Mouse (Mus musculus): ENCODE measurements around the gene Ina.
"Not testable (repeated sequence)": the region's sequence is repeated elsewhere in the genome, so short reads cannot be mapped to it uniquely, and the experiment has no call there.

Gene Ina

GRCm38 (mm10) chr19:47014447-47015381, at the start of gene Ina, which contains the start of gene Nt5c2:
TSS of gene Ina (plus strand) at chr19:47014698.
TSS of gene Nt5c2 (minus strand) at chr19:47015153.
- in situ Hi-C loops (cut with MboI, MseI): no loop called here

GRCm38 (mm10) chr19:46965496-46965895, 49.0 kb upstream of the Ina start:
- in situ Hi-C loops (cut with MboI, MseI): no loop called here

DNA sequence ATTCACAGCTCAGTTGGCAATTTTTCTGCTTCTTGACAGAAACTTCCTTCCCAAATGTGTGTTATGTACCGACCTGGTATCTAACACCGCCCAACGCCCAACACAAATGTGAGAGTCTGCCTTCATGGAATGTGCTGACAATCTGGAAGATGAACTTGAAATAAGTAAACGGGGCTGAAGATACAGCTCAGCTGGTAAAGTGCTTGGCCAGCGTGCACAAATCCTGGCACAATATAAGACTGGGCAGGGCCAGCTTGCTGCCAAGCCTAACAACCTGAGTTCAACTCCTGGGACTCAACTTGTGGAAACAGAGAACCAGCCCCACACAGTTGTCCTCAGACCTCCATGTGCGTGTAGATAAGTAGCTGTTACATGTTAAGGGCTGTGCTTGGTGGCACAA, 48.2 kb upstream of the Ina start:
- in situ Hi-C loops (cut with MboI, MseI): no loop called here

DNA sequence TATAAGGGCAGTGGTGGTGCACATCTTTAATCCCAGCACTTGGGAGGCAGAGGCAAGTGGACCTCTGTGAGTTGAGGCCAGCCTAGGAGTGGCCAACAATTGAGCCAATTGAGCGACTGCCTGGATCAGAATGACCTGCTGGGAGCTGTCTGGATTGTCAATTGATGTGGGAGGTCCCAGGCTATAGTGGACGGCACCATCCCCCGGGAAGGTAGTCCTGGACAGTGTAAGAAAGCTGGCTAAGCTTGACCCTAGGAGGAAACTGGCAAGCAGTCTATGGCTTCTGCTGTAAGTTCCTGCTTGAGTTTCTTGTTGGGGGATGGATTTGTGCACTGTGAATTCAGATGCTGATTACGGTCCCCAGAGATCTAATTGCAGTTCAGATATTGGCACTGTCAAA, 46.6 kb upstream of the Ina start:
- in situ Hi-C loops (cut with MboI, MseI): no loop called here

DNA sequence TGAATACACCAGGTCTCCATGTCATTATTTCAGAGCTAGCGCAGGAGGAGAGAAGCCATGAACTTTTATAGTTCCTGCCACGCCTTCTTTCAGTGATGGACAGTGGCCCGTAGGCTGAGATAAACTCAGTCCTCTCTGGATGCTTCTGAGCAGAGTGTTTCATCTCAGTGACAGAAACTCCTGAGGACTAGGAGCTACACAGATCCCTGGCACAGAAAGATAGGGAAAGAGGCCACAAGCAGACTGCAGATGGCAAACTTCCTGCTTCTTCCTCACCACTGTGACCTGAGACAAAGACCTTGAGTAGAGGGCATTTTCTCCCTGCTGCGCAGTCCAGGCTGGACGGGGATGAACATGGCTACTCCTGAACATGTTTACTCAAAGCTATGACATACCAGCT, 45.7 kb upstream of the Ina start:
- in situ Hi-C loops (cut with MboI, MseI): no loop called here

GRCm38 (mm10) chr19:46969286-46969985, 45.1 kb upstream of the Ina start:
- in situ Hi-C loops (cut with MboI, MseI): no loop called here

GRCm38 (mm10) chr19:46970121-46970729, 44.3 kb upstream of the Ina start:
- in situ Hi-C loops (cut with MboI, MseI): no loop called here

DNA sequence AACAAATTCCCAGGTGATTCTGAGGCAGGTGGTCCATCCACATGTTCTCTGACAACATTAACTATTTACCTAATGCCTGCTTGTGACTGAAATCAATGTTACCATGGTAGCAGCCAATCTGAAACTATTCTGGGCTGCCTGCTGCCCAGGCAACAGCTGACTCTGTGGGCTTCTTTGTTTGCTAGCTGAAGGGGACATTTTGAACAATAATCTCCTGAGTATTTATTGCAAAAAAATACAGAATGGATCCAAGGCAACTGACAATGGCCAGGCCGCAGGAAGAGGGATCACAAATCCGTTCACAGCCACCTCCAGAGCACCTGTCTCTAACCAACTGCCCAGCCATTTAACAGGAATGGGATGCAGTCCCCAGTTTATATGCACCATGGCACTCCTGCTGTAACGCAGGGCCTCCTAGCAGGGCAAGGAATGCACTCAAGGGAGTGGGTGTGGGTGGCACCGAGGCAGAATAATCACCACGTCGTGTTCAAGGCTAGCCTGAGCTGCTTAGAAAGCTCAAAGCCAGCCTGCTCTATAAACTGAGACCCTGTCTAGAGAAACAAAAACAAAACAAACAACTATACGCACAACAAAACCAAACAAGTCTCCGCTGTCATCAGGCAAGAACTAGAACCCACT, 43.3 kb upstream of the Ina start:
- in situ Hi-C loops (cut with MboI, MseI): no loop called here

DNA sequence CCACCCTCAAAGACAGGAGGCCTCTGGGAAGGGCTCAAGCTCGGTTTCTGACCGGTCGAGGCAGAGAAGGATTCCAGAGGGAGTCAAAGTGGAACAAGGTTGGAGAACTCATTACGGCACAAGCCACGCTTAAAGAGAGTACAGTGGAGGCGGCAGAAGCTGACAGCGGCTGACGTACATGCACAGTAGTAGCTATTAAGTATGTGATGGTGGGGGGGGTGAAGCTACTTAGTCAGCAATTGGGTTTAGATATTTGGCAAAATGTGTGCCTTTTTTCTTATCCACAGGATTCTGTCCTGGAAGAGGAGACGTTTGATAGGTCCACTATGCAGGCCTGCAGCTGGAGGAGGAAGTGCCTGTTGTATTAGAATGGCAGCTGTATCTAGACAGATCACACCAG, 42.8 kb upstream of the Ina start:
- in situ Hi-C loops (cut with MboI, MseI): no loop called here

DNA sequence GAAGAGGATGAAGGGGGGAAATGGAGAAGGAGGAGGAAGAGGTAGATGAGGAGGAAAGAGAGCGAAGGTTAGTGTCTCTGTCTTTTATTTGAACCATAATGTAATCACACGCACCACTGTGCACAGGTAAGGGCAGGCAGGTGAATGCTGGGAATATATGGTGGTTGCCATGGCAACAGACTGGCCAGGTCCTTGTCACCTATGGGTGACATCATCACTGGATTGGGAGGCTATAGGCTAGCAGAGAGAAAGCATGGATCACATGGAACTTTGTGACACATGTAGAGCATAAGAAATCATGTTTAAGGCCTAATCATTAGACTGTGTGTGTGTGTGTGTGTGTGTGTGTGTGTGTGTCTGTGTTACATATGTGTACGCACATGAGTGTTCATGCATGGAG, 42.3 kb upstream of the Ina start:
- in situ Hi-C loops (cut with MboI, MseI): no loop called here

- in situ Hi-C loops (cut with MboI, MseI): no loop called here
Measured at GRCm38 (mm10) chr19:46975565-46975964, 38.9 kb upstream of the Ina start.

DNA sequence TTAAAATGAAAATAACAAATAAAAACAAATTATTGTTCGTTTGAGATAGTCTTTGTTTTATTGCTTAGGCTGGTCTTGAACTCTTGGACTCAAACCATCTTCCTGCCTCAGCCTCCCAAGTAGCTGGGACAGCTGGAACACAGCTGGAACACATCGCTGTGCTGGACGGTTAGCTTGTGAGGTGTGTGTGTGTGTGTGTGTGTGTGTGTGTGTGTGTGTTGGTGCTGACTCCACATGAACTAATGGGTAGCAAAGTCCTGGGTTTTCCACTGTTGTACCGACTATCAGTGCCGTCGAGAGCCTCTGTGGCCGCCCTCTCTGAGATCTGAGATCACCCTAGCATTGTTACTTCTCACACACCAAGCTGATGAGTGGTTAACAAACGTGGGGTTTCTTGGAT, 38.5 kb upstream of the Ina start:
- in situ Hi-C loops (cut with MboI, MseI): no loop called here

DNA sequence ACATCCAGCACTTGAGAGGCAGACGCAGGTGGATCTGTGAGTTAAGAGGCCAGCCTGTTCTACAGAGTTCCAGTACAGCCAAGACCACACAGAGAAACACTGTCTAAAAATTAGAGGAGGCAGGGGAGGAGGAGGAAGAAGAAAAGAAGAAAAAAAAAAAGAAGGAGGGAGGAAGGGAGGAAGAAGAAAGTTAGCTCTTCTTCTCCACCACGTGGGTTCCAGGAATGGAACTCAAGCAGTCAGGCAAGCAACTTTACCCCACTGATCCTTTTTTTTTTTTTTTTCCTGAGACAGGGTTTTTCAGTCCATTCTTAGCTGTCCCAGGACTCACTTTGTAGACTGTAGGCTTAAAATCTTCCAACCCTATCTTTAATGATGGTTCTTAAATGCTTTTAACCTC, 37.8 kb upstream of the Ina start:
- in situ Hi-C loops (cut with MboI, MseI): no loop called here

DNA sequence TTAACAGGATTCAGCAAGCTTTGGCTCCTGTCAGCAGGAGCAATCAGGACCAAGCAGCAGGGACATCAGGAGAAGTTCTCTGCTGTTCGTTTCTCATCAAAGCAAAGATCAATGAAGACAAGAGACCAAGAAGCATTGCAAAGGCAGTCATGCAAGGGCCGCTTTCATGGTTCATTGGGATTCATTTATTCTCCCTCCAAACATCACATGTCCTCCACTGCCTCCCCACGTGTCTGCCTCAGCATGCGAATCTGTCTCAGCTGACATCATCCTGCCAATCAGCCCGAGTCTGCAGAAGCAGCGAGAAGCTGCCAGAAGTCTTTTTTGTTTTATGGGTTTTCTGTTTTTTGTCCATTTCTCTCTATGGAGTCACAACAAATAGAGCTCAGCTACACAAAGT, 37.0 kb upstream of the Ina start:
- in situ Hi-C loops (cut with MboI, MseI): no loop called here

GRCm38 (mm10) chr19:46978069-46978468, 36.4 kb upstream of the Ina start:
- in situ Hi-C loops (cut with MboI, MseI): not testable (repeated sequence)

GRCm38 (mm10) chr19:46978920-46979780, 35.3 kb upstream of the Ina start:
- in situ Hi-C loops (cut with MboI, MseI): no loop called here

DNA sequence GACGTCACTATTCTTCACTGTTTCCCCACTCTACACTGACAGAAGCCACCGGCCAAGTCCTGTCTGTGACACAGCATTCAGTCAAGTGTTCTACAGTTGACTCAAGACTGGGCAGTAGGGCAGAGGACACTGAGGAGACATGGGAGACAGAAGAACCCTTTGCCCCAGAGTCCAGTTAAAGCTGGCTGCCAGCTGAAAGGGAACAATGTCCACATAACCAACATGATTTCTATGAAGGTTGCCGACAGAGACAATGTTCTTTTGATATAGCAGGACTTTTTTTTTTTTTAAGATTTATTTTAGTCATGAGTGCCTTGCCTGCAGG, 34.8 kb upstream of the Ina start:
- in situ Hi-C loops (cut with MboI, MseI): no loop called here

DNA sequence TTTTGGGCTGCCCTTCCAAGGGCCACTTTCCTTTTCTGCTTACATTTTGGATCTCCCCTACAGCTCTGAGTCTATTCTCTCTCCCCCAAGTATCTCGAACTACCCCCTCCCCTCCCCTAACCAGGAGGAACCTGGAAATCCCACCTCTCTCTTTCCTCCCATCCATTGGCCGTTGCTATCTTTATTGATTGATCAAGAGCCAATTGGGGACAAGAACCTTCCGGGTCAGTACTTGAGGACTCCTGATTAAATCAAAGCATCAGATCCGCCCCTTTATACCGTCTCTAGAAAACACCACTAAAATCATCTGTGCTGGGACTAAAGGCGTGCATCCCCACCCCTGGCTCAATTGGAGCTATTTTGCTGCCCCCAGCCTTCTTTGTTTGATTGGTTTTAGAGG, 33.0 kb upstream of the Ina start:
- in situ Hi-C loops (cut with MboI, MseI): no loop called here

DNA sequence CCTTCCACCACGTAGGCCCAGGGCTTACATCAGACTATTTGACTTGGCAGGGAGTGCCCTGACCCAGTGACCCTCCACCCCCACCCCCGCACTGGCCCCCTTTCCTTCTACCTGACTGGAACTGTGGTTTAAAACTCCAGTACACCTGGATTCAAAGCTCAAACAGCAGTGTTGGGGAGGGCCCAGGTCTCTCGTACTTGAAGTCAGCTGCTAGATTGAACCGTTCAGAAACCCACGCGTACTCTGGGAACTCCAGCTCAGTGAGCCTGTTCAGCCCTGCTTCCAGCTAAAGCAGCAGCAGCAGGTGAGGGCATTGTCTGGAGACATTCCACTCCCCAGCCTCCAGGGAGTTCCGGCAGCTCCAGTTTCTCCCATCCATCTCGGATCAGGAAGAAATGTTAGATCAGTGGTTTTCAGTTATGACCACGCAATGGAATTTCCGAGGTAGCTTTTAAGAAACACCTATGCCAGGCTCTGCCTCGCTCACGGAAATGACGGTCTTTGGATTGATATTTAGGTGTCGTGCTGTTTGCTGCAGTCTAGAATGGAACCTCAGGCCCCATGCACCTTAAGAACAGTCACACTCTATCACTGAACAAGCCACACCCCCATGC, 31.0 kb upstream of the Ina start:
- in situ Hi-C loops (cut with MboI, MseI): no loop called here

- in situ Hi-C loops (cut with MboI, MseI): no loop called here
Measured at GRCm38 (mm10) chr19:46983966-46984380, 30.5 kb upstream of the Ina start.

Data from regulatory T cell (primary cell).